Mouse (Mus musculus): Measurements from ENCODE around the gene Olfr120. TPM values are rescaled to one million over a fixed set of nuclear protein-coding genes. Genes with fewer than 3 reads are reported as not detected.
"Not testable (repeated sequence)": the region's sequence is repeated elsewhere in the genome, so short reads cannot be mapped to it uniquely, and the experiment has no call there.

Olfr120 gene
- not detected for total RNA-seq (2021)
- long read RNA-seq, experiment 1, result 0 reads
- long read RNA-seq, experiment 2, result 0 reads

DNA sequence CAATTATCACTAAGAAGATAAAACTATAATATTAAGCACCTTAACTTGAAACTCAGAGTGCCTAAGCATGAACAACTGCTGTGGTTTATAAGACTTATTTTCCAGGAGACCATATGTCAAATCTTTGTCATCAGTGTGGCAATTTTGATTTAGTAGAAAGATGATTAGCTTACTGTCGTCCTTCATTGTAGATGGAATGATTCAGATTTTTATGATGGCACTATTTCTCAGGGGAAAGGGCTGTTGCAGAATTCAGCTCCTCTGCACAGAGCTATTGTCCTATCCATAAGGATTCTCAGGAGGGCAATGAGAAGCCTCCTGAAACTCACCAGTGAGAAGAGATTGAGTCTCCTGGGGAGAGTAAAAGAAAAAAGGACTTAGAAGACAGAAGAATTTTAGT lies at the start of gene Olfr120:
Olfr120 (plus strand) TSS at position 301 of the 400 bp plus-strand sequence.
- intact Hi-C loops (cut with DNase I), result no loop called here
- DNase-seq, result no peak

DNA sequence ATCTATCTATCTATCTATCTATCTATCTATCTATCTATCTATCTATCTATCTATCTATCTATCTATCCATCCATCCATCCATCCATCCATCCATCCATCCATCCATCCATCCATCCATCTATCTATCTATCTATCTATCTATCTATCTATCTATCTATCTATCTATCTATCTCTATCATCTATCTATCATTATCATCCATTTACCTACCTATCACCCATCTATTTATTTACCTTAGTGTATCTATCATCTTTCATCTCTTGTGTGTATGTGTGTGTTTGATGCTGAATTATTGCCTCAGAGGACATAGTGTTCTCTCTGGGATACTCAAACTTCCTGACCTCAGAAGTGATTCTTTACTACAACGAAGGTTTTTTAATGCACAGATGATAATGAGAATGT lies 25.3 kb upstream of the Olfr120 start, which contains the start of gene Olfr119:
Olfr119 (plus strand) TSS at position 301 of the 400 bp plus-strand sequence.
- DNase-seq; intact Hi-C loops (cut with DNase I): not testable (repeated sequence)

DNA sequence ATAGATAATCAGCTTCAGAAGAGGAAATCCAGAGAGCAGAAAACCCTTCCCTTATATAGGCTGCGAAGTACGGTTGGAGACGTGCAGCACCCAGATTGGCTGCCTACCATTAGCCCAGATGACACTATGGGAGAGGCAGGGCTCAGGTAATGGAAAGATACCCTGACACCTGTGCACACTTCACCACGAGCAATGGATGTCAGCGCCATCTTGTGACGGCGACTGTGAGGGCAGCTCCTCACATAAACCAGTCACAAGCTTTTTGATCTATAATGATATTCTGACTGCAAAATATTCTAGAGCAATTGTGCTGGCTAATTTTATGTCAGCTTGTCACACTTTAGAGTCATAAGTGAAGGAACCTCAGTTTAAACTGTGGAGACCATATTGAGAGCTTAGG lies 16.5 kb downstream of the Olfr120 start:
- no peak for DNase-seq
- intact Hi-C loops (cut with DNase I), result no loop called here

DNA sequence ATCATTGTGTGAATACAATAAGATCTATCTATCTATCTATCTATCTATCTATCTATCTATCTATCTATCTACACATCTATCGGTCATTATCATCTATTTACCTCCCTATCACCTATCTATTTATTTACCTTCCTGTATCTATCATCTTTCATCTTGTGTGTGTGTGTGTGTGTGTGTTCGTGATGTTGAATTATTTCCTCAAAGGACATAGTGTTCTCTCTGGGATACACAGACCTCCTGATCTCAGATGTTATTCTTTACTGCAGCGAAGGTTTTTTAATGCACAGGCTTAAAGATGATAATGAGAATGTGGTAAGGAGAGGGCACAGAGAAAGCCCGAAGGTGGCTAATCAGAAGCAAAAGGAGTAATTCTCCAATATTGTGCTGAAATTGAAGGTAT lies 46.7 kb downstream of the Olfr120 start, which contains the start of gene Olfr122:
Olfr122 (plus strand) TSS at position 301 of the 400 bp plus-strand sequence.
- no peak for DNase-seq
- intact Hi-C loops (cut with DNase I), result no loop called here

Other genes with a start within 250 kb of the Olfr120 start
- under 1 TPM in 1 of 2 experiments, not detected in 1; 0.49 TPM for gene H2-M2, start 238.3 kb upstream of the Olfr120 start, total RNA-seq (2021)
- gene Olfr110, start 229.3 kb upstream of the Olfr120 start, total RNA-seq (2021), result not detected
- gene Olfr111, start 213.8 kb upstream of the Olfr120 start, total RNA-seq (2021), result not detected
- gene Olfr112, start 152.4 kb upstream of the Olfr120 start, total RNA-seq (2021), result not detected
- not detected for gene Olfr113, start 144.1 kb upstream of the Olfr120 start, total RNA-seq (2021)
- not detected for gene Olfr114, start 129.1 kb upstream of the Olfr120 start, total RNA-seq (2021)
- gene Olfr115, start 94.7 kb upstream of the Olfr120 start, total RNA-seq (2021), result not detected
- gene Olfr116, start 94.6 kb upstream of the Olfr120 start, total RNA-seq (2021), result not detected
- not detected for gene Olfr117, start 58.0 kb upstream of the Olfr120 start, total RNA-seq (2021)
- gene Olfr118, start 54.8 kb upstream of the Olfr120 start, total RNA-seq (2021), result not detected
- not detected for gene Olfr119, start 25.2 kb upstream of the Olfr120 start, total RNA-seq (2021)
- gene Olfr121, start 27.0 kb downstream of the Olfr120 start, total RNA-seq (2021), result not detected
- not detected for gene Olfr122, start 46.8 kb downstream of the Olfr120 start, total RNA-seq (2021)
- not detected for gene Olfr123, start 71.7 kb downstream of the Olfr120 start, total RNA-seq (2021)
- not detected for gene Olfr124, start 78.1 kb downstream of the Olfr120 start, total RNA-seq (2021)
- gene Olfr125, start 111.1 kb downstream of the Olfr120 start, total RNA-seq (2021), result not detected
- gene Olfr126, start 125.7 kb downstream of the Olfr120 start, total RNA-seq (2021), result not detected
- gene Olfr127, start 178.6 kb downstream of the Olfr120 start, total RNA-seq (2021), result not detected
- not detected for gene Olfr128, start 198.7 kb downstream of the Olfr120 start, total RNA-seq (2021)
- not detected for gene Olfr761, start 231.3 kb downstream of the Olfr120 start, total RNA-seq (2021)

Data from heart, postnatal 14 days (tissue).